Comparison of ENCODE assay signal across 50 mouse cellular contexts in the genomic region with DNA sequence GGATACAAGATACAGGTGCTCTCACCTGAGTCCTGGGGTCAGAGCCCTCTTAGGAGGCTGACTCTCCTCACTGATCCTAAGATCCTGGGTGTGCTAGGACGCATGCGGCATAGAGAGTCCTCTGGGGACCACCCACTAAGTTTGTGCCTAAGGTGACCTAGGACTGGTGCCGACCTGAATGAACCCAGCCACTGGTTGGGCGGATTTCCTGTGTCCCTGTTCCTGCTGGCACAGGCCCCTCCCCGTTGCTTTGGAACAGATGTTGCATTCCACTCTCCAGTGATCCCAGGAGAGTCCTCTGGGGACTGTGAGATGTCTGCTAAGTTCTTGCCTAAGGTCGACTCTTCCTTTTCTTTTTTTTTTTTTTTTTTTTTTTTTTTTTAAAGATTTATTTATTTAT. TPM values are rescaled to one million over a fixed set of nuclear protein-coding genes. Genes with fewer than 3 reads are reported as not detected.
"Had no signal": no experiment of that assay in that cellular context is flagged by ENCODE, and none has a peak within 500 bp of the region (broad histone marks: within the 10 kb centered on the region; RNA-seq: fewer than 3 reads in every experiment).

No protein-coding gene starts in this region.

- H3K27ac ChIP-seq: heart, embryonic 13.5 days; heart, embryonic 15.5 days; hindbrain, embryonic 10.5 days; hindbrain, embryonic 12.5 days; hindbrain, embryonic 13.5 days; hindbrain, embryonic 14.5 days; hindbrain, embryonic 15.5 days; hindbrain, postnatal 0 days; intestine, embryonic 15.5 days; kidney, embryonic 15.5 days; kidney, postnatal 0 days; layer of hippocampus, adult 2 months had no signal

- H3K9me3 ChIP-seq: heart, embryonic 12.5 days; heart, embryonic 13.5 days; heart, embryonic 15.5 days; hindbrain, embryonic 10.5 days; hindbrain, embryonic 12.5 days; hindbrain, embryonic 13.5 days; hindbrain, embryonic 15.5 days; intestine, embryonic 15.5 days; kidney, embryonic 15.5 days had no signal

- DNase-seq: heart, postnatal 10 days; heart, postnatal 14 days; heart, postnatal 36 days; heart, postnatal 4 days; kidney, adult 11 months; kidney, adult 18-20 months; kidney, adult 2 months; kidney, adult 8-10 months; kidney, adult 9 months; kidney, postnatal 10 days; kidney, postnatal 14 days; kidney, postnatal 25 days; kidney, postnatal 36 days; kidney, postnatal 4 days; layer of hippocampus, adult 9-11 months; layer of hippocampus, postnatal 36 days had no signal

- H3K4me1 ChIP-seq: heart, embryonic 12.5 days; heart, embryonic 13.5 days; heart, embryonic 15.5 days; hindbrain, embryonic 10.5 days; hindbrain, embryonic 12.5 days; hindbrain, embryonic 13.5 days; hindbrain, embryonic 15.5 days; intestine, embryonic 15.5 days; kidney, embryonic 15.5 days had no signal

- ATAC-seq: hindbrain, embryonic 16.5 days; hindbrain, postnatal 0 days; inflammation-experienced regulatory T-cells, adult 6 months; intestine, embryonic 15.5 days; intestine, embryonic 16.5 days had no signal

- H3K9ac ChIP-seq: heart, embryonic 12.5 days; heart, embryonic 13.5 days; heart, embryonic 15.5 days; hindbrain, embryonic 12.5 days; hindbrain, embryonic 13.5 days; hindbrain, embryonic 14.5 days; hindbrain, embryonic 15.5 days; intestine, embryonic 15.5 days; kidney, embryonic 15.5 days had no signal

- H3K4me3 ChIP-seq: heart, embryonic 12.5 days; heart, embryonic 13.5 days; heart, embryonic 15.5 days; hindbrain, embryonic 10.5 days; hindbrain, embryonic 12.5 days; hindbrain, embryonic 13.5 days; hindbrain, embryonic 15.5 days; intestine, embryonic 15.5 days; kidney, embryonic 15.5 days; layer of hippocampus, adult 2 months had no signal

- H3K4me2 ChIP-seq: heart, embryonic 11.5 days; heart, embryonic 12.5 days; heart, embryonic 13.5 days; heart, embryonic 15.5 days; hindbrain, embryonic 12.5 days; hindbrain, embryonic 13.5 days; hindbrain, embryonic 14.5 days; hindbrain, embryonic 15.5 days; intestine, embryonic 15.5 days; kidney, embryonic 15.5 days had no signal

- H3K27me3 ChIP-seq: heart, embryonic 12.5 days; heart, embryonic 13.5 days; heart, embryonic 15.5 days; hindbrain, embryonic 15.5 days; intestine, embryonic 15.5 days had no signal

- H3K36me3 ChIP-seq: heart, embryonic 12.5 days; heart, embryonic 13.5 days; heart, embryonic 15.5 days; hindbrain, embryonic 10.5 days; hindbrain, embryonic 12.5 days; hindbrain, embryonic 13.5 days; hindbrain, embryonic 15.5 days; intestine, embryonic 15.5 days; kidney, embryonic 15.5 days had no signal

RNA-seq across cellular contexts. Expression of gene Cldn34a, which starts 5.7 kb away (rescaled TPM):
- total RNA-seq: heart, postnatal 10 days; heart, postnatal 14 days; heart, postnatal 25 days; heart, postnatal 36 days; heart, postnatal 4 days; hematopoietic stem cell, adult 5-6 weeks; hindbrain, postnatal 0 days; layer of hippocampus, adult 18-20 months; layer of hippocampus, adult 2 months; layer of hippocampus, adult 8-10 months; layer of hippocampus, postnatal 10 days; layer of hippocampus, postnatal 14 days; layer of hippocampus, postnatal 25 days; layer of hippocampus, postnatal 36 days; left cerebral cortex, adult 18-20 months; left cerebral cortex, adult 8-10 months had no signal
- polyA plus RNA-seq: heart, embryonic 11.5 days; heart, embryonic 12.5 days; heart, embryonic 13.5 days; heart, embryonic 14.5 days; heart, embryonic 15.5 days; heart, embryonic 16.5 days; heart, postnatal 0 days; hindbrain, embryonic 10.5 days; hindbrain, embryonic 11.5 days; hindbrain, embryonic 12.5 days; hindbrain, embryonic 13.5 days; hindbrain, embryonic 14.5 days; hindbrain, embryonic 15.5 days; hindbrain, embryonic 16.5 days; hindbrain, postnatal 0 days; inflammation-experienced regulatory T-cells, adult 6 months; intestine, embryonic 14.5 days; intestine, embryonic 15.5 days; intestine, embryonic 16.5 days; kidney, adult 2 months; kidney, embryonic 14.5 days; kidney, embryonic 15.5 days; kidney, embryonic 16.5 days; kidney, postnatal 0 days; large intestine, adult 2 months had no signal
